Mouse (Mus musculus) stomach, postnatal 0 days (tissue): ENCODE measurements at regions not wholly inside any gene's neighbourhood (a gene's known extent, or its start where the extent isn't known, plus 50 kb on each side); places are given as distances from the start of the nearest gene placed in this dataset.

Experiments
- CTCF ChIP-seq: IDR thresholded peaks from 2 replicates; pipeline ENCODE4 v1.5.1; 2016; ENCODE audit warnings: antibody characterized with exemption, low read depth, mild to moderate bottlenecking, moderate library complexity
- EP300 ChIP-seq: optimal IDR thresholded peaks from 2 replicates; pipeline ENCODE3; 2016; ENCODE audit warnings: antibody characterized with exemption

- TF ChIP-seq CTCF (no peak), EP300 (no peak)
These were observed 348.7 kb downstream of the Synb start for GRCm38 (mm10) chr14:68945434-68945833.
